Mouse (Mus musculus): ENCODE measurements around the gene Plch1.

DNA sequence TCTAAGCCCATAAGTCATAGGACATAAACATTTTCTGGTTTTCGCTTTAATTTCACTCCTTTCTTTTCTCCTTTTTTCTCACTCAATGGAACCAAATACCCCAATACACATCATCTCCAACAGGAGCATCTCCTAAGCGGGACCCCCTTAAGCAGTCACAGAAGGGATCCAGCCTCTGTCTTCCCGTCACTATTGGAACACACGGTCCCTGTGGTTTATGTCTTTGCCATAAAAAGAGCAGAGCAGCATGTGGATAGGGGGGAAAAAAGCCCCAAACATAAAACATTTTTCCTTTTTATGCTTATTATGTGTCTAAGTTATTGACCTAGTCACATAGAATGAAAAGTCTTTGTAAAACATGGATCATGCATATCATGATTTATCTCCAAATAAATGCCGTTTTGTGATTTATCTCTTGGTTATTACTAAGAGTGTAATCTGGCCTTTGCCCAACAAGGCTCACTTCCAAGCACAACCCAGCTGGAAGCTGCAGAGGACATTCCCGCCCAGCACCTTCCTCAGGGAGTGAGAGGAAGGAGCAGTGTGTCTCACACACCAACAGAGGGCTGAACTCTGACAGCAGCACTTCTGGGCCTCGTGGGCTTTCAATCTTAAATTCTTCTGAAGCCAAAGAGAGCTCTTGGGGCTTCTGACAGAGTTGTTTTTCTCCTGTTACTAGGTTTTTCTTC is 126.5 kb downstream of the Plch1 start:
- TF ChIP-seq CTCF (IDR thresholded peaks at IDR 0.05) (no peak), POLR2A (IDR thresholded peaks at IDR 0.05; ENCODE audit: insufficient read depth, low read depth, low read length) (no peak)

Data from heart, adult 2 months (tissue).